Mouse (Mus musculus) forebrain, embryonic 12.5 days (tissue): Measurements from ENCODE around the gene Pde1a. TPM values are rescaled to one million over a fixed set of nuclear protein-coding genes. Genes with fewer than 3 reads are reported as not detected.

Source experiments
- ATAC-seq: fragments of 200-750 bp; cut with Nextera tagmentation; 2 replicates; pipeline ENCODE4 v1.8.0; 2017; ENCODE audit warnings: moderate TSS enrichment; ENCODE audit not compliant: low FRiP score
- H3K27ac ChIP-seq: fragments of 300-500 bp; sonication (generic); 2 replicates; pipeline ENCODE4 v1.5.1; 2016; ENCODE audit warnings: mild to moderate bottlenecking
- H3K27me3 ChIP-seq: fragments of 300-500 bp; sonication (generic); 2 replicates; pipeline ENCODE4 v1.6.1; 2016; ENCODE audit warnings: mild to moderate bottlenecking
- H3K36me3 ChIP-seq: fragments of 300-500 bp; sonication (generic); replicated peaks from 2 replicates; pipeline ENCODE4 v1.6.1; 2016; ENCODE audit warnings: mild to moderate bottlenecking
- H3K4me1 ChIP-seq: fragments of 300-500 bp; sonication (generic); 2 replicates; pipeline ENCODE4 v1.6.1; 2016
- H3K4me2 ChIP-seq: fragments of 300-500 bp; sonication (generic); 2 replicates; pipeline ENCODE4 v1.6.1; 2016; ENCODE audit warnings: mild to moderate bottlenecking, moderate library complexity
- H3K4me3 ChIP-seq: fragments of 300-500 bp; sonication (generic); replicated peaks from 2 replicates; pipeline ENCODE4 v1.5.1; 2016; ENCODE audit warnings: mild to moderate bottlenecking
- H3K9ac ChIP-seq: fragments of 300-500 bp; sonication (generic); 2 replicates; pipeline ENCODE4 v1.6.1; 2016; ENCODE audit warnings: mild to moderate bottlenecking
- H3K9me3 ChIP-seq: fragments of 300-500 bp; sonication (generic); 2 replicates; pipeline ENCODE4 v1.6.1; 2016
- WGBS: fragments of 180-500 bp; shearing (Covaris S2); methylation state at CpG from one replicate; pipeline ENCODE4 v1.1.7; 2016; 5-methylcytosine and 5-hydroxymethylcytosine counted together
- polyA plus RNA-seq: library from polyadenylated mRNA; unstranded; fragments of >200 nt; fragmentation: Nextera tagmentation; extraction: Ambion mirVana; gene quantifications from 2 replicates; pipeline ENCODE4 v1.2.1, GENCODE M21; 2016

Pde1a gene
- polyA plus RNA-seq, 1 experiment from 2014 or later, result 2.5 TPM

DNA sequence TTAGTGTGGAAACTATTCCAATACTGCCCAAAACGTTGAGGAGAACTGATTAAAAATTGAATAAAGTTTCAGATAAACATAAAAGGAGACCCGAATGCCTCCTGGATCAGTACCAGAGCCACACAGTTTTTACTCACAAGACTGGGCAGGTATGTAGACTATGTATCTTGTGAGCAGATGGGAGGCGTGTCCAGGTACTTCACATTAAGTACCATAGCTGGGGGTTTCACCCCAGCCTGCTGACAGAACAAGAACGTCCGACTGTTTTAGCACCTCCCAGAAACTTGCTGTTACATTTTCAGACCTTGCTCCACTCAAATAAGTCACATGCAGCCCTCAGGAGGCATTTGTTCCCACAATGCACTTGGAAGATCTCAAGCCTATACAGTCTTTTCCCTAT lies 289.7 kb downstream of the Pde1a start:
- Histone ChIP-seq H3K4me2 (no peak overlapping the region), H3K9me3 (no peaks in the 10 kb centered on the region), H3K4me1 (no peaks in the 10 kb centered on the region), H3K36me3 (no peaks in the 10 kb centered on the region), H3K27me3 (no peaks in the 10 kb centered on the region), H3K4me3 (no peak overlapping the region), H3K27ac (no peak overlapping the region), H3K9ac (no peak overlapping the region)
- 75% methylated on average over 5 of the region's 5 CpGs for WGBS
- ATAC-seq, result no peak

GRCm38 (mm10) chr2:79839090-79839489 lies 290.2 kb downstream of the Pde1a start:
- WGBS, result 84% methylated on average over 6 of the region's 6 CpGs
- Histone ChIP-seq H3K9ac (no peak overlapping the region), H3K36me3 (no peaks in the 10 kb centered on the region), H3K27me3 (no peaks in the 10 kb centered on the region), H3K4me2 (no peak overlapping the region), H3K27ac (no peak overlapping the region), H3K9me3 (no peaks in the 10 kb centered on the region), H3K4me1 (no peaks in the 10 kb centered on the region), H3K4me3 (no peak overlapping the region)
- no peak for ATAC-seq

GRCm38 (mm10) chr2:79825853-79826252 lies 303.4 kb downstream of the Pde1a start:
- 92% methylated on average over 4 of the region's 4 CpGs for WGBS
- no peak for ATAC-seq
- H3K36me3 ChIP-seq, result no peaks in the 10 kb centered on the region

DNA sequence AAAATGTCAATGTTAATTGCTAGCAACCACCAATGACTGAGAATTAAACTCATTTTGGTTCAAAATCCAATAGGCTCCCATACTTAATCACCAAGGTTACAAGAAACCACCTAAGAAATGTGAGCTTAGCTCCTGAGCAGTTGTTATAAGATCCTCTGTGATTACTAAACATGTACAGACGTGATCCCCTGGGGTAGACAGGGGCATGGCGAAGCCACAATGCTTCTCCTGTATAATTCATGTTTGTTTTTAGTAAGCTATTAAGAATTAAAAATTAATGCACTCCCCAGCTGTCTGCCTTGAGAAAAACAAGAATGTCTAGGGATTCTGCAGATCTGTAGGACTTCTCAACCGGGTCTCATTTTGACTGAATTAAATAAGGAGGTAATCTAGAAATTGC lies 309.7 kb downstream of the Pde1a start:
- H3K9ac ChIP-seq, result no peak overlapping the region
- H3K4me2 ChIP-seq, result no peak overlapping the region
- H3K27ac ChIP-seq, result no peak overlapping the region
- H3K27me3 ChIP-seq, result no peaks in the 10 kb centered on the region
- H3K36me3 ChIP-seq, result no peaks in the 10 kb centered on the region
- WGBS, result 70% methylated on average over 3 of the region's 3 CpGs
- H3K4me1 ChIP-seq, result no peaks in the 10 kb centered on the region
- H3K9me3 ChIP-seq, result no peaks in the 10 kb centered on the region
- no peak overlapping the region for H3K4me3 ChIP-seq
- ATAC-seq, result no peak

More at GRCm38 (mm10) chr2:79825853-79826252, 303.4 kb downstream of the Pde1a start:
- Histone ChIP-seq H3K4me2 (no peak overlapping the region), H3K27me3 (no peaks in the 10 kb centered on the region), H3K27ac (no peak overlapping the region), H3K9ac (no peak overlapping the region), H3K9me3 (no peaks in the 10 kb centered on the region), H3K4me1 (no peaks in the 10 kb centered on the region), H3K4me3 (no peak overlapping the region)

GRCm38 (mm10) chr2:79815708-79816484 lies 313.4 kb downstream of the Pde1a start:
- Histone ChIP-seq H3K4me1 (no peaks in the 10 kb centered on the region), H3K9ac (no peak overlapping the region), H3K4me2 (no peak overlapping the region), H3K9me3 (no peaks in the 10 kb centered on the region), H3K36me3 (no peaks in the 10 kb centered on the region), H3K27me3 (no peaks in the 10 kb centered on the region), H3K27ac (no peak overlapping the region), H3K4me3 (no peak overlapping the region)
- WGBS, result 74% methylated on average over 3 of the region's 3 CpGs
- ATAC-seq, result no peak

DNA sequence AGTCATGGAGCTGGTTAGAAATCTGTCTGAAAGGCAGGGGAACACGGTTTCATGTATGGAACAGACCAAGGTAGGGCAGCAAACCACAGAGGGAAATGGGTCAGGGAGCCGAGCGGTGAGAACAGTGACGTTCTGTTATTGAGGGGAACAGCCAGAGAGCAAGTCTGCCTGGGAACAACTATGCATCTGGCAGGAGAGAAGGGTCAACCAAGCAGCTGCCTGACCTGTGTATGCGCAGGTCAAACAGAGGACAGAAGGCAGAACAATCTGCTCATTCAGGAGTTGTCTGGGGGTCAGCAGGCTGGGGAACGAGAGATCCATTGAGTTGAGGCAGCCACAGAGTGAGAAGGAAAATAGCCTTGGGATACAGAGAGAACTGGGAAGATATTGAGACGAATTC lies 330.6 kb downstream of the Pde1a start:
- 0 out of 2 replicates have a peak, but pooled peaks cover 3% of the 10 kb centered on the region for H3K4me1 ChIP-seq
- H3K9ac ChIP-seq, result no peak overlapping the region
- H3K36me3 ChIP-seq, result no peaks in the 10 kb centered on the region
- no peaks in the 10 kb centered on the region for H3K9me3 ChIP-seq
- no peak overlapping the region for H3K4me3 ChIP-seq
- no peaks in the 10 kb centered on the region for H3K27me3 ChIP-seq
- no peak overlapping the region for H3K27ac ChIP-seq
- ATAC-seq, result no peak
- no peak overlapping the region for H3K4me2 ChIP-seq
- WGBS, result 34% methylated on average over 7 of the region's 7 CpGs

GRCm38 (mm10) chr2:79797444-79797843 lies 331.8 kb downstream of the Pde1a start:
- no peak overlapping the region for H3K27ac ChIP-seq
- no peaks in the 10 kb centered on the region for H3K27me3 ChIP-seq
- no peak for ATAC-seq
- no peak overlapping the region for H3K4me2 ChIP-seq
- no peak overlapping the region for H3K4me3 ChIP-seq
- H3K9ac ChIP-seq, result no peak overlapping the region
- H3K9me3 ChIP-seq, result no peaks in the 10 kb centered on the region
- no peaks in the 10 kb centered on the region for H3K36me3 ChIP-seq
- WGBS, result 74% methylated on average over 2 of the region's 2 CpGs
- H3K4me1 ChIP-seq, result 0 out of 2 replicates have a peak, but pooled peaks cover 3% of the 10 kb centered on the region

- no peaks in the 10 kb centered on the region for H3K4me1 ChIP-seq
- H3K4me2 ChIP-seq, result no peak overlapping the region
- H3K27me3 ChIP-seq, result no peaks in the 10 kb centered on the region
- no peaks in the 10 kb centered on the region for H3K36me3 ChIP-seq
- ATAC-seq, result no peak
- H3K27ac ChIP-seq, result no peak overlapping the region
- WGBS, result 91% methylated on average over 2 of the region's 2 CpGs
- no peak overlapping the region for H3K4me3 ChIP-seq
- no peaks in the 10 kb centered on the region for H3K9me3 ChIP-seq
- no peak overlapping the region for H3K9ac ChIP-seq
These were observed 336.1 kb downstream of the Pde1a start for GRCm38 (mm10) chr2:79793186-79793585.

DNA sequence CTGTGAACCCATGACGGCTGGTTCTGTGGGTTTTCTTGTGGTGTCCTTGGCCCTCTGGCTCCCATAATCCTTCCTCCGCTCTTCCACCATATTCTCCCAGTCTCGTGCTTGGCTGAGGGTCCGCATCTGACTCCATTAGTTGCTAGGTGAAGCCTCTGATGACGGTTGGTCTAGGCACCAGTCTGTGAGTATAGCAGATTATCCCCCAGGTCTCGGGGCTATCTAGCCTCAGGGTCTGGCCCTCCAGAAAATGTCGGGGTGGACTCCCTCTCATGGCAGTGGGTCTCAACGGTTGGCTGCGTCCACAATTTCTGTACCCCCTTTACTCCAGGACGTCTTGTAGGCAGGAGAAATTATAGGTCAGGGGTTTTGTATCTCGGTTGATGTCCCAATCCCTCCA lies 342.8 kb downstream of the Pde1a start:
- Histone ChIP-seq H3K9ac (no peak overlapping the region), H3K4me2 (no peak overlapping the region), H3K27me3 (no peaks in the 10 kb centered on the region), H3K4me1 (no peaks in the 10 kb centered on the region), H3K4me3 (no peak overlapping the region), H3K27ac (no peak overlapping the region), H3K9me3 (no peaks in the 10 kb centered on the region), H3K36me3 (no peaks in the 10 kb centered on the region)
- no peak for ATAC-seq
- 89% methylated on average over 11 of the region's 11 CpGs for WGBS

DNA sequence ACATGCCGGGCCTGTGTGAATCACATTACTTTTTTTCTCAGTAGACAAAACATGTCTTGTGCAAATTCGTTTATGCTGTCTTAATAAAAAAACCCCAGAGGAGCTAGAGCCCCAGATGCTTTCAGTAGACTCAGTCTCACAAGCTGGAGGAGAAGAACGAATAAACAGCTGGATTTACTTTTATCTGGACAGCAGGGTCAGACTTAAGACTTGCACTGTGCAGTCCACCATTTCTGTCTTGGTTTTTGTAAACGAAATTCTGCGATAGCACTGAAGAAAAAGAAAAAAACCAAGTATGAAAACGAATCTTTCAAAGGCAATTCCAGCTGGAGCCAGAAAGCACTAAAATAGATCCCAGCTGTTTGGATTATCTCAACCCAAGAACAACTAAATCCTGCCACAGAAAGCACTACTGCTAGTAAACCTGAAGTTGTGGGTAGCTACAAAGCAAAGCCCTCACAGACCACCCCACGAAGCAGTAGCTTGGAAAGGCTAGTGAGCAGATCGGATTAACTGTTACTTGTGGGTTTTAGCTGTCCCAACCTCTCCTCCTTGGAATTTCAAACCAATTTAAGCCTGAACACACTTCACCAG lies 343.6 kb downstream of the Pde1a start:
- Histone ChIP-seq H3K4me2 (no peak overlapping the region), H3K27me3 (no peaks in the 10 kb centered on the region), H3K27ac (no peak overlapping the region), H3K9ac (no peak overlapping the region), H3K4me1 (no peaks in the 10 kb centered on the region), H3K4me3 (no peak overlapping the region), H3K9me3 (no peaks in the 10 kb centered on the region), H3K36me3 (no peaks in the 10 kb centered on the region)
- 65% methylated on average over 8 of the region's 8 CpGs for WGBS
- ATAC-seq, result no peak

Other genes with a start within 250 kb of the Pde1a start
- gene Prdx6b, start 163.0 kb upstream of the Pde1a start, polyA plus RNA-seq, result not detected in 2 replicates
- 80.4 and 80.8 TPM in 2 replicates for gene Dnajc10, start 186.0 kb upstream of the Pde1a start, polyA plus RNA-seq